Mouse (Mus musculus) brown adipose tissue, adult 24 weeks (tissue): ENCODE results near the gene Dhx15. TPM values are rescaled to one million over a fixed set of nuclear protein-coding genes. Genes with fewer than 3 reads are reported as not detected.

Source experiments
- polyA plus RNA-seq: library from polyadenylated mRNA; stranded (reverse); fragments of >200 nt; gene quantifications from 2 replicates; pipeline ENCODE4 v1.2.4, GENCODE M21; 2012; ENCODE audit not compliant: missing spikeins, insufficient read depth, insufficient read length

Dhx15 gene
- polyA plus RNA-seq, 1 experiment, result 50.4 TPM

Other genes with a start within 250 kb of the Dhx15 start
- gene Sod3, start 173.3 kb upstream of the Dhx15 start, polyA plus RNA-seq, result 143 and 160 TPM in 2 replicates